Mouse (Mus musculus): ENCODE data around the gene Tmem184a. TPM values are rescaled to one million over a fixed set of nuclear protein-coding genes. Genes with fewer than 3 reads are reported as not detected.
A peak's percentile ranks its signal among the peaks of the same experiment; 100 is the strongest.

Tmem184a gene
- polyA plus RNA-seq (2015; fragmentation: Nextera tagmentation; extraction: Ambion mirVana): 0.05 and 0.20 TPM in 2 replicates

DNA sequence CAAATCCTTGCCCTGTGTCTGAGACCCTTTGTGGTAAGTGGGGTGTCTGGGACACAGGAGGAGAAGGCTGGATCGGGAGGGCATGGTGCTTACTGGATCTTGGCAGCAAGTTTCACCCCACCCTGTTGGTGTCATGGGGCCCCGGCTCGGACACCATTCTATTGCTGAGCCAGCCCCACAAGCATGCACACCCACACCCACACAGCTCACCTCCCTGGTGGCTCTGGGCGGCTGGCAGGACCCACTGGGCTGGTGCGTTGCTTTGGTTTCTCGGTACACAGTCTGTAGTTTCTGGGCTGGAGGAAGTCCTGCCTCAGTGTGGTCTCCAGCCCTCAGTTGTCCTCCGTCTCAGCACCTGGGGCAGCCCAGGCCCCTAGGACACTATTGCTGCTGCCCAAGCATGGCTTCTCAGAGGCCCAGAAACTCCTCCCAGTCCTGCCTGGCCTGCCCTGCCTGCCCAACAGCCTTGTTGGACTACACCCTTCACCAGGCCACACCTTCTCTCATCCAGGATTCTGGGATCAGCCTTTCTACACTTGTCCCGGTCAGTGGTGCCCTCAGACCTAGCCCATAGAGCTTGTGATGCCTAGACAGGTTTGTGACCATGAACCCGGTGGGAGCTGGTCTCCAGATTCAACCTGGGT, at the start of gene Tmem184a:
Tmem184a (minus strand) TSS at position 380 of the 644 bp plus-strand sequence.
- no peak within 1 kb of the TSS for H3K4me2 ChIP-seq
- 84% methylated on average over 9 of the region's 9 CpGs for WGBS

DNA sequence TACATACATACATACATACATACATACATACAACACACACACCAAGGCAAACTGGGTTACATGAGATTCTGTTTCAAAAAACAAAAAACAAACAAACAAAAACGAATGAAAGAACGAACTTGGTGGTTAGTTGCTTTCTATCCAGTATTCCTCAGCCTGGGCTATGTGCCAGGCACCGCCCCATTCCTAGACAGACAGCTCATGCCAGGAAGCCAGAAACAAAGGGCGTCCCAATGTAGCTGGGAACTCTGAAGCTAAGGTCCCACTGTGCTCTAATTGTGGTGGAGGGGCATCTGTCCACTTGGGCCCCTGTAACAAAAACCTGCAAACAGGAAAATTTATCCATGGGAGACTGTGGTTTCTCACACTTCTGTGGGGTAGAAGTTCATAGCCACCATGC, 43.0 kb upstream of the Tmem184a start:
- Histone ChIP-seq H3K4me2 (no peak overlapping the region), H3K27me3 (no peaks in the 10 kb centered on the region), H3K9me3 (replicated peaks) (no peaks in the 10 kb centered on the region), H3K27ac (peak overlapping the region; percentile 6; the same call in 1 of the 2 replicates), H3K9ac (no peak overlapping the region), H3K4me3 (no peak overlapping the region), H3K4me1 (peaks cover 23% of the 10 kb centered on the region), H3K36me3 (ENCODE audit: poor library complexity, severe bottlenecking) (no peaks in the 10 kb centered on the region)
- 0 out of 2 replicates have a peak, but pooled peaks have one; percentile 63 for ATAC-seq
- WGBS: 29% methylated on average over 4 of the region's 4 CpGs

More for the DNA sequence above, at the start of gene Tmem184a:
- Histone ChIP-seq H3K27me3 (peaks cover 5% of the 10 kb centered on the region; the same call in 1 of the 2 replicates), H3K27ac (no peak within 1 kb of the TSS), H3K9me3 (replicated peaks) (no peaks in the 10 kb centered on the region), H3K4me3 (no peak within 1 kb of the TSS), H3K4me1 (no peaks in the 10 kb centered on the region), H3K9ac (no peak within 1 kb of the TSS), H3K36me3 (ENCODE audit: poor library complexity, severe bottlenecking) (peaks cover 35% of the 10 kb centered on the region)
- ATAC-seq: no peak

DNA sequence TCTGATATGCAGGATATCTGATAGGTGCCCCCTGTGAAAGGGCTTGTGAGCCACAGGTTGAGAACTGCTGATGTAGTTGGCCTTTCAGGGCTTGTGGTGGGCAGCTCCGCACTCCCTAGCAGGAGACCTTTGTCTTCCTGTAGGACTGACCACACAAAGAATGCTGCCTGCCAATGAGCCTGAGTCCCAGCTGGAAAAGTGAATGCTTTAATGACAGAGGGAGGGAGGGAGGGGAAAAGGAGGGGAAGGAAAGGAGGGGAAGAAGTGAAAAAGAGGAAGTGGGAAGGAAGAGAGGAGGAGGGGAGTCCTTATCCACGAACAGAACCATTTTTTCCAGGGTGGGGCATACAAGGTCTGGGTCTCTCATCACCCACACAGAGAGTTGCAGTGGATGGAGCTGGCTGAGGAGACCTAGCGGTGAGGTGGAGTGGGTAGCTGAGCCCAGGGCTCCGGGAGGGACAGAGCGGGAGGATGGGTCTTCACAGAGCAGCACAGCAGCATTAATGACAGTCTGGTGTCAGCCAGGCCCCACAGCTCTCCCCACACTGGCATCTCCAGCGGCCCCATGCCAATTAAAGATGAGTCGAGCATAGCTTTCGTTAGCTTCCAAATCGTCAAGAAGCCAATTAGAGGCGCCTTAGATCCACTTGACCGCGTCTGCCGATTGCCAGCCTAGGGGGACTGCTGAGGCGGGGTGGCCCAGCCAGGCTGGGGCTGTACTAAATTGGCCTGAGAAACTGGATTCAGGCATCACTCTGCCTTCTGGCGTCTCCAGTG, 40.8 kb upstream of the Tmem184a start:
- H3K27ac ChIP-seq: peak overlapping the region; percentile 65
- peak; percentile 75; the same call in 1 of the 2 replicates for ATAC-seq

DNA sequence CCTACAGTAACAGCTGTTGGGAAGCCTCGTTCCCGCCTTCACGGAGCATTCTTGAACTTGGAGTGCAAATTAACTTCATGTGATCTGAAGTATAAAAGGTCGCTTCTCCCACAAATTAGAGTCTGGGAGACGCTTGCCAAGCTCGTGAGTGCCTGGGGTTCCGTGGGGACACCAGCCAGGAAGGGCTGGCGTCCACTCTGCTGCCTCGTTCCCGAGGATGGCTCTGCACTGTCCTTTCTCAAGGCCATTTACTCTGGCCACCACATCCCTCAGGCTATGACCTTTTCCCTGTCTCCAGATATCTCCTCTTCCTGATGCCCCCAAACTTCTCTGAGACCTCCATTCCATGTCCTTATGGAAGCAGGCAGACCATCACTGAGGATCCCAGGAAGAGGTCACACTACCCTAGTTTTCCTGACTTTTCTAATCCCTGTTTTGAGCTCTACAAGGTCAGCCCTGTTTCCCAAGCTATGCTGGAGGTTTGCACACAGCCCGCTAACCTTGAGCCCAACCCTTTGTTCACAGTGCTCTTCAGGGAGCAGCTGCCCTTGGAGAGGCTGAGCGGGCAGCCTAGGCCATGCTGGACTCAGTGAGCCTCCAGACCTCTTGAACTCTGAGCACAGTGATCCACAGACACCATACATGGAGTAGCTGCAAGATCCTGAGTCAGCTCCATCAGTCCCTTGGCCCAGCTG, 30.1 kb upstream of the Tmem184a start:
- Histone ChIP-seq H3K27me3 (no peaks in the 10 kb centered on the region), H3K4me1 (peaks cover 12% of the 10 kb centered on the region), H3K4me3 (no peak overlapping the region), H3K4me2 (no peak overlapping the region), H3K9ac (no peak overlapping the region), H3K27ac (no peak overlapping the region), H3K36me3 (ENCODE audit: poor library complexity, severe bottlenecking) (no peaks in the 10 kb centered on the region), H3K9me3 (replicated peaks) (peaks cover 6% of the 10 kb centered on the region)
- no peak for ATAC-seq
- 78% methylated on average over 12 of the region's 12 CpGs for WGBS

More for the DNA sequence above, 40.8 kb upstream of the Tmem184a start:
- Histone ChIP-seq H3K9me3 (replicated peaks) (no peaks in the 10 kb centered on the region), H3K4me3 (0 out of 2 replicates have a peak overlapping the region, but pooled peaks have one; percentile 4), H3K36me3 (ENCODE audit: poor library complexity, severe bottlenecking) (no peaks in the 10 kb centered on the region), H3K9ac (peak overlapping the region; percentile 40; the same call in 1 of the 2 replicates), H3K4me1 (peaks cover 23% of the 10 kb centered on the region), H3K4me2 (peak overlapping the region; percentile 41), H3K27me3 (no peaks in the 10 kb centered on the region)
- 10% methylated on average over 15 of the region's 15 CpGs for WGBS

DNA sequence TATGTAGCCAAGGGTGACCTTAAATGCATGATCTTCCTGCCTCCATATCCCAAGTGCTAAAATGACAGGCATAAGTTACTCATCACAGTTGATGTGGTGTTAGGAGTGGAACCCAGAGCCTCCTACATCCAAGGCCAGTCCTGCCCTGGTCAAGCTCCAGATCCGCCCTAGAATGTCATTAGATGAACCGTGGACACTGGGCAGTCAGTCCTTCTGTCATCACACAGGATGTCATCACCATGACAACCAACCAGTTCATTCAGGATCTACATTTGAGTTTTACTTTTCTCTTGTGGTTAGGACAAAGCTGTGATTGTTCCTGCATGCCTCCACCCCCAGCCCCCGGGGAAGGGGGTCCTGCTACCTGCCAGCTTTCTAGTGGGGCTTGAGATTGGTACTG, 19.4 kb upstream of the Tmem184a start:
- H3K4me2 ChIP-seq: no peak overlapping the region
- H3K27me3 ChIP-seq: no peaks in the 10 kb centered on the region
- 0 out of 2 replicates have a peak, but pooled peaks cover 5% of the 10 kb centered on the region for H3K4me1 ChIP-seq
- no peak overlapping the region for H3K27ac ChIP-seq
- no peak overlapping the region for H3K4me3 ChIP-seq
- no peak; the same call in 1 of the 2 replicates for ATAC-seq
- H3K9ac ChIP-seq: no peak overlapping the region
- H3K36me3 ChIP-seq (ENCODE audit: poor library complexity, severe bottlenecking): no peaks in the 10 kb centered on the region
- 21% methylated on average over 3 of the region's 3 CpGs for WGBS
- no peaks in the 10 kb centered on the region for H3K9me3 ChIP-seq (replicated peaks)

DNA sequence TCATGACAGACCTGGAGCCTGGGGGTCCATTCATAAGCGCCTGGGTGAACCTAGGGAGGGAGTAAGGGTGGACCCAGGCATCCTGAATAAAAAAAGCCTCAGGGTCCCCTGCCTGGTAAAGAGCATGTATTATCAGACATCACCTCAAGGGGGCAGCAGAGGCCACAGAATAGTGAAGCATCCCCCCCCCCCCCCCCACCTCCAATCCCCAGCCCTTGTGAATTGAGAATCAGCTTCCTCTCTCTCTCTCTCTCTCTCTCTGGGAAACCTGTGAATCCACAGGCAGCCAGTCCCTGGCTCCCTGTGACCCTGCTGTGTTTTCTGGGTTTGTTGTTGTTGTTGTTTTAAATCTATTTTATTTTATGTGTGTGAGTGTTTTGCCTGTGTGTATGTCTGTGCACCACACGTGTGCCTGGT, 18.8 kb upstream of the Tmem184a start:
- H3K27me3 ChIP-seq: no peaks in the 10 kb centered on the region
- no peaks in the 10 kb centered on the region for H3K36me3 ChIP-seq (ENCODE audit: poor library complexity, severe bottlenecking)
- peak; percentile 63; the same call in 1 of the 2 replicates for ATAC-seq
- H3K4me3 ChIP-seq: no peak overlapping the region
- H3K27ac ChIP-seq: no peak overlapping the region
- 8% methylated on average over 2 of the region's 2 CpGs for WGBS
- no peak overlapping the region for H3K9ac ChIP-seq
- no peak overlapping the region for H3K4me2 ChIP-seq
- no peaks in the 10 kb centered on the region for H3K9me3 ChIP-seq (replicated peaks)
- 0 out of 2 replicates have a peak, but pooled peaks cover 5% of the 10 kb centered on the region for H3K4me1 ChIP-seq

DNA sequence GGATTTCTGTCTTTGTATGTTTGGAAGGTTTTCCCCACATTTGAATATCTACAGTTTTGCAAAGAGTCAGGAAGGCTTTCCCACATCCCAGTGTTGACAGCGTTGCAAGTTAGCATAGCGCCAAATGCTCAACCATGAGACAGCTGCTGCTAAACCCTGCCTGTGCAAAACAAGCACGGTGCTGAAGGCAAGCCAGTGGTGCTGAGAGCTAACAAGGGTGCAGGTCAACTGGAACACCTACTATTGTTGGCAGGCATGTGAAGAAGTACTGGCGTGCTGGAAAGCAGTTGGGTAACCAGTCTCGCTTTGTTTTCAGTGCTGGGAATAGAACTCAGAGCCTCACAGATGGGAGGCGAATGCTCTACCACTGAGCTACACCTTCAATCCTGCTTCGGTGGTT, 16.0 kb upstream of the Tmem184a start:
- Histone ChIP-seq H3K9me3 (replicated peaks) (no peaks in the 10 kb centered on the region), H3K4me3 (no peak overlapping the region), H3K27ac (no peak overlapping the region), H3K36me3 (ENCODE audit: poor library complexity, severe bottlenecking) (no peaks in the 10 kb centered on the region), H3K9ac (no peak overlapping the region), H3K4me1 (0 out of 2 replicates have a peak, but pooled peaks cover 5% of the 10 kb centered on the region), H3K4me2 (no peak overlapping the region), H3K27me3 (no peaks in the 10 kb centered on the region)
- ATAC-seq: no peak
- 82% methylated on average over 7 of the region's 7 CpGs for WGBS

DNA sequence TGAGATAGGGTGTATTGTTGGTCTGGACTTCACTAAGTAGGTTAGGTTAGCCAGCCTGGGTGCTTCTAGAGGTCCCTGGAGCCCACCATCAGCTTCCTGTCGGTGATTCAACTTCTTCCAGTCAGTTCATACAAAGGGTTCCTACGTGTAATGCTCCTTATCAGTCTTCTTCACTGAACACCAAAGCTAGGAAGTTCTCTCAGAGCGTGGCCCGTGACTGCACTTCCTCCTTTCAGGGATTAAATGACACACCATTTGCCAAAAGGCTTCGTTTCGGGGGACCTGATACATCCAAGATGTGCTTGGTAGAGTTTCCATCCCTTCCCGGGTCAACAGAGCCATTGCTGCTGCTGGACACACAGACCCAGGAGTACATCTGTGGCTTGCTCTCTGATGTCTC, 12.4 kb upstream of the Tmem184a start:
- ATAC-seq: no peak
- no peaks in the 10 kb centered on the region for H3K9me3 ChIP-seq (replicated peaks)
- 86% methylated on average over 7 of the region's 7 CpGs for WGBS
- H3K4me1 ChIP-seq: no peaks in the 10 kb centered on the region
- no peak overlapping the region for H3K9ac ChIP-seq
- H3K27ac ChIP-seq: no peak overlapping the region
- H3K4me2 ChIP-seq: no peak overlapping the region
- H3K36me3 ChIP-seq (ENCODE audit: poor library complexity, severe bottlenecking): no peaks in the 10 kb centered on the region
- no peak overlapping the region for H3K4me3 ChIP-seq
- H3K27me3 ChIP-seq: no peaks in the 10 kb centered on the region

DNA sequence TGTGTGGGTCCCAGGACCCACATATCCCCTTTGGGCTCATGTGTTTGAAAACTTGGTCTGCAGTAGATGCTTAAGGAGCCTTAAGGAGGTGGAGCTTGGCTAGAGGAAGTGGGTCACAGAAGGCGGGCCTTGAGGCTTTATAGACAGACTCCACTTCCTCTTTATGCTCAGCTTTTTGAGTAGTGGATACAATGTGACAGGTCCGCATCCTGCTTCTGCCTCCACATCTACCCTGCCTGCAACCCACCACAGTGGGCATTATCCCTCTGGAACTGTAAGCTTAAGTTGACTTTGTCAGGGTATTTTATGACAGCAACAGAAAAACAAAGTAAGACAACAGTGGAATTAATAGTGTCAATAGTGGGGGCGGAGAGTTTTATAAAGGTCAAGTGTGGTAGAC, 11.0 kb upstream of the Tmem184a start:
- no peak overlapping the region for H3K27ac ChIP-seq
- no peaks in the 10 kb centered on the region for H3K36me3 ChIP-seq (ENCODE audit: poor library complexity, severe bottlenecking)
- H3K4me3 ChIP-seq: no peak overlapping the region
- H3K9me3 ChIP-seq (replicated peaks): no peaks in the 10 kb centered on the region
- H3K4me1 ChIP-seq: peaks cover 5% of the 10 kb centered on the region
- ATAC-seq: no peak
- H3K9ac ChIP-seq: no peak overlapping the region
- WGBS: 89% methylated on average over 3 of the region's 3 CpGs
- no peak overlapping the region for H3K4me2 ChIP-seq
- no peaks in the 10 kb centered on the region for H3K27me3 ChIP-seq

DNA sequence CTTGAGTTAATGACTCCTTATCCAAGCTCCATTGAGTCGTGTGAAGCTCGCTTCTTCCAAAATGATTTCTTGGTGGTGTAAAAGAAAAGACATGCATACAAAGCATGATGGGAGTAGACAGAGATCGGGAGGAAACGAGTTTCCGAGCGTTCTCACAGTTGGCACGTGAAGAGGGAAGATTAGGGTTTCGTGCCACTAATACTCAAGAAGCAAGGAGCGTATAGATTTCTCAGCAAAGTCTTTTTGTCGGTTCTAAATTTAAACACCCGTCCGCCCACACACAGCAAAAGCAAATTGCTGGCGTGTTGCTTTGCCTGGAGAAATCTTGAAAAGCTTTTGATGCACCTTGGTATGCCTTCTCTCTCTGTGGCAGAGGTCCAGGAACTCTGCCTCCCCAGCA, 9.7 kb upstream of the Tmem184a start:
- Histone ChIP-seq H3K27ac (no peak overlapping the region), H3K4me3 (no peak overlapping the region), H3K4me2 (no peak overlapping the region), H3K27me3 (no peaks in the 10 kb centered on the region), H3K9me3 (replicated peaks) (no peaks in the 10 kb centered on the region), H3K9ac (no peak overlapping the region), H3K4me1 (peaks cover 12% of the 10 kb centered on the region), H3K36me3 (ENCODE audit: poor library complexity, severe bottlenecking) (no peaks in the 10 kb centered on the region)
- 83% methylated on average over 13 of the region's 13 CpGs for WGBS
- ATAC-seq: no peak

DNA sequence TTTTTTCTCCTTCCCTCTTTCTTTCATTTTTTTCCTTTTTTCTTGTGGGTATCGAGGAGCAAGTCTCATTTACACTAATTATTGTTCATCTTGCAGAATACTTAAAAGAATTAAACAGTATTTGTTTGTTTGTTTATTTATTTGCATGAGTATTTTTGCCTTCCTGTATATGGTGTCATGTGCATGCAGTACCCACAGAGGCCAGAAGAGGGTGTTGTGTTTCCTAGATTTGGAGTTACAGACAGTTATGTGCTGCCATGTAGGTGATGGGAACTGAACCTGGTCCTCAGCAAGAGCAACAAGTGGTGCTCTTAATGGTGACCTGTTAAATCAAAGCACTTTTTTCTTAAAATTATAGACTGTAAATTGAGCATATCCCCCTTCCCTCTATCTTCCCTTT, 7.9 kb upstream of the Tmem184a start:
- Histone ChIP-seq H3K27me3 (no peaks in the 10 kb centered on the region), H3K4me3 (no peak overlapping the region), H3K4me1 (peaks cover 12% of the 10 kb centered on the region), H3K36me3 (ENCODE audit: poor library complexity, severe bottlenecking) (peaks cover 13% of the 10 kb centered on the region), H3K9me3 (replicated peaks) (no peaks in the 10 kb centered on the region), H3K27ac (no peak overlapping the region), H3K9ac (no peak overlapping the region), H3K4me2 (no peak overlapping the region; the same call in 1 of the 2 replicates)
- WGBS: 96% methylated on average over 1 of the region's 1 CpGs
- no peak for ATAC-seq

Measured in forebrain, embryonic 13.5 days (tissue).